19 mouse cellular contexts compared by ENCODE assay signal in genomic region chr11:21009505-21009904, GRCm38 (mm10).
"Had no signal": no experiment of that assay in that cellular context is flagged by ENCODE, and none has a peak within 500 bp of the region (broad histone marks: within the 10 kb centered on the region; RNA-seq: fewer than 3 reads in every experiment).

No protein-coding gene starts in this region.

- H3K4me3 ChIP-seq: liver, embryonic 13.5 days; liver, embryonic 15.5 days; megakaryocyte, embryonic 14.5 days; midbrain, embryonic 13.5 days; midbrain, embryonic 15.5 days; neural tube, embryonic 13.5 days; neural tube, embryonic 15.5 days had no signal

- H3K27ac ChIP-seq: liver, embryonic 13.5 days; liver, embryonic 15.5 days; midbrain, embryonic 13.5 days; midbrain, embryonic 15.5 days; neural tube, embryonic 13.5 days; neural tube, embryonic 15.5 days had no signal

- DNase-seq: liver, embryonic 13.5 days; lung, adult 18-20 months; lung, embryonic 14.5 days; lung, postnatal 10 days; lung, postnatal 4 days; retina, postnatal 1 day; right cerebral cortex, adult 18-20 months; right cerebral cortex, postnatal 25 days; right cerebral cortex, postnatal 4 days; spleen, adult 18-20 months; thymus, adult 18-20 months; thymus, postnatal 14 days; thymus, postnatal 36 days had no signal

- ATAC-seq: midbrain, embryonic 13.5 days; midbrain, embryonic 15.5 days had no signal

- H3K36me3 ChIP-seq: liver, embryonic 13.5 days; liver, embryonic 15.5 days; midbrain, embryonic 13.5 days; midbrain, embryonic 15.5 days; neural tube, embryonic 13.5 days; neural tube, embryonic 15.5 days had no signal
